Mouse (Mus musculus) C2C12 (cell line): ENCODE results near the gene Ttc4.

ENCODE experiments used
- CEBPB ChIP-seq: IDR thresholded peaks from one replicate; pipeline ENCODE4 v1.6.1; 2011; ENCODE audit warnings: low read depth, mild to moderate bottlenecking, control low read depth, moderate library complexity
- CTCF ChIP-seq: IDR thresholded peaks from one replicate; pipeline ENCODE4 v1.5.1; 2011; ENCODE audit not compliant: control insufficient read depth, insufficient read depth, insufficient read length
- FOSL1 ChIP-seq: IDR thresholded peaks from one replicate; pipeline ENCODE4 v1.8.0; 2011; ENCODE audit warnings: mild to moderate bottlenecking, low read length; ENCODE audit not compliant: poor library complexity, insufficient read depth, severe bottlenecking
- MAX ChIP-seq: IDR thresholded peaks from one replicate; pipeline ENCODE4 v1.6.1; 2011; ENCODE audit warnings: mild to moderate bottlenecking, control low read depth
- USF1 ChIP-seq: IDR thresholded peaks from one replicate; pipeline ENCODE4 v1.6.1; 2011; ENCODE audit warnings: low read depth, mild to moderate bottlenecking, control low read depth, moderate library complexity

DNA sequence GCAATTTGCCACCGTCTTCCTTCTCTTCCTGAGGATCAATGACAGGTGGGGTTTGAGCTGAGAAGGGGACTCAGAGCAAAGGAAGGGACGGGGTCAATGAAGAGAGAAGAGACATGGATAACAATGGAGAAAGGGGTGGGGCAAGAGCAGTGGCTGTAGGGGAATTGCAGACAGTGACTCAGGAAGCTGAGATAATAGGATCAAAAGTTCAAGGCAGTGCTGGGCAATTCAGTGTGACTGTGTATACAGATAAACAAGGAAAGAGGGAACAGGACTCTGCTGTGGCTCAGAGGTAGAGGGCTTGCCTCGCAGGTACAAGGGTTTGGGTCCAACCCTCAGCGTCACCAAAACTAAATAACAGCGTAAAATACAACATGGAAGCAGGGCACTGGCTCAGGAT lies 29.2 kb upstream of the Ttc4 start:
- TF ChIP-seq CTCF (no peak), FOSL1 (no peak), USF1 (no peak), CEBPB (no peak), MAX (no peak)
